Mouse (Mus musculus) CH12.LX (cell line): Measurements from ENCODE around the gene B3galt1. TPM values are rescaled to one million over a fixed set of nuclear protein-coding genes. Genes with fewer than 3 reads are reported as not detected.

ENCODE experiments used
- DNase-seq: peaks from one replicate; pipeline ENCODE4 v3.0.0-alpha.2; 2013; ENCODE audit errors: extremely low read depth
- H3K27ac ChIP-seq: 2 replicates; pipeline ENCODE4 v1.5.1; 2012; ENCODE audit warnings: low read depth, mild to moderate bottlenecking, control low read depth, moderate library complexity; ENCODE audit not compliant: insufficient read depth
- H3K27me3 ChIP-seq: replicated peaks from 2 replicates; pipeline ENCODE3; 2012; ENCODE audit warnings: inconsistent platforms
- H3K36me3 ChIP-seq, 2 experiments: replicated peaks in 1 of 2; 2 replicates each; pipeline versions ENCODE3 to v1.6.1; 2012; ENCODE audit warnings: inconsistent platforms in 1 of 2, low read length in 1 of 2, mild to moderate bottlenecking in 1 of 2, mixed read lengths in 1 of 2, moderate library complexity in 1 of 2; ENCODE audit not compliant: control insufficient read depth in 1 of 2, insufficient read depth in 1 of 2
- H3K4me1 ChIP-seq, 2 experiments: 2 replicates each; pipeline ENCODE4 v1.6.1; 2012; ENCODE audit warnings: inconsistent platforms in 1 of 2, moderate library complexity in 1 of 2; ENCODE audit not compliant: insufficient read depth in 2 of 2, control insufficient read depth in 1 of 2
- H3K4me2 ChIP-seq: 2 replicates; pipeline ENCODE4 v1.6.1; 2012; ENCODE audit warnings: low read depth, mild to moderate bottlenecking, control low read depth; ENCODE audit not compliant: poor library complexity, insufficient read depth, severe bottlenecking
- H3K4me3 ChIP-seq, 3 experiments: fragments of 150-350 bp in 1 of 3; sonication (generic) in 1 of 3; replicated peaks in 1 of 3; 2 replicates each; pipeline versions ENCODE3 to v1.5.1; 2011 to 2012; ENCODE audit warnings: low read depth in 2 of 3, low read length in 2 of 3, mild to moderate bottlenecking in 2 of 3, moderate library complexity in 2 of 3, control low read depth in 1 of 3, improper control_type of control experiment in 1 of 3, inconsistent platforms in 1 of 3, mixed read lengths in 1 of 3; ENCODE audit not compliant: poor library complexity in 1 of 3
- H3K79me2 ChIP-seq: replicated peaks from 2 replicates; pipeline ENCODE4 v1.6.1; 2012; ENCODE audit warnings: mild to moderate bottlenecking, moderate library complexity; ENCODE audit not compliant: control insufficient read depth, poor library complexity, insufficient read depth, severe bottlenecking; ENCODE audit errors: extremely low read depth
- H3K9ac ChIP-seq: 2 replicates; pipeline ENCODE4 v1.6.1; 2012; ENCODE audit warnings: low read depth, mild to moderate bottlenecking, control low read depth, moderate library complexity; ENCODE audit not compliant: insufficient read depth
- H3K9me3 ChIP-seq: replicated peaks from 2 replicates; pipeline ENCODE3; 2012; ENCODE audit warnings: low read length, inconsistent platforms, mixed read lengths
- BHLHE40 ChIP-seq: IDR thresholded peaks from 2 replicates; pipeline ENCODE4 v1.6.1; 2011; ENCODE audit warnings: mild to moderate bottlenecking, low read depth, low read length, improper control_type of control experiment
- CHD1 ChIP-seq: IDR thresholded peaks from 2 replicates; pipeline ENCODE4 v1.6.1; 2012; ENCODE audit warnings: low read depth, low read length, improper control_type of control experiment, inconsistent platforms
- CHD2 ChIP-seq: IDR thresholded peaks from 2 replicates; pipeline ENCODE4 v1.6.1; 2011; ENCODE audit warnings: low read length, improper control_type of control experiment
- E2F4 ChIP-seq: IDR thresholded peaks from 2 replicates; pipeline ENCODE4 v1.6.1; 2011; ENCODE audit warnings: low read depth, low read length, improper control_type of control experiment; ENCODE audit not compliant: insufficient replicate concordance
- EP300 ChIP-seq: IDR thresholded peaks from 2 replicates; pipeline ENCODE4 v1.6.1; 2011; ENCODE audit warnings: low read length, improper control_type of control experiment
- ETS1 ChIP-seq: conservative IDR thresholded peaks from 2 replicates; pipeline ENCODE4 v1.6.1; 2012; ENCODE audit warnings: low read depth, mild to moderate bottlenecking, inconsistent platforms, low read length, improper control_type of control experiment, moderate library complexity
- GABPA ChIP-seq: IDR thresholded peaks from 2 replicates; pipeline ENCODE4 v1.6.1; 2012; ENCODE audit warnings: low read depth, low read length, improper control_type of control experiment, inconsistent platforms; ENCODE audit not compliant: insufficient replicate concordance
- IRF4 ChIP-seq: IDR thresholded peaks from 2 replicates; pipeline ENCODE4 v1.6.1; 2014; ENCODE audit warnings: low read depth, mild to moderate bottlenecking, inconsistent platforms, low read length, improper control_type of control experiment
- JUN ChIP-seq: IDR thresholded peaks from 2 replicates; pipeline ENCODE4 v1.6.1; 2011; ENCODE audit warnings: low read depth, mild to moderate bottlenecking, low read length, improper control_type of control experiment, moderate library complexity; ENCODE audit not compliant: insufficient read depth
- MAX ChIP-seq: IDR thresholded peaks from 2 replicates; pipeline ENCODE4 v1.6.1; 2011; ENCODE audit warnings: low read length, improper control_type of control experiment
- MEF2A ChIP-seq: IDR thresholded peaks from 2 replicates; pipeline ENCODE4 v1.6.1; 2014; ENCODE audit warnings: low read depth, mild to moderate bottlenecking, inconsistent platforms, low read length, improper control_type of control experiment, borderline replicate concordance
- MYC ChIP-seq: IDR thresholded peaks from 2 replicates; pipeline ENCODE4 v1.6.1; 2011; ENCODE audit warnings: low read depth, mild to moderate bottlenecking, improper control_type of control experiment, low read length
- NELFE ChIP-seq: IDR thresholded peaks from 2 replicates; pipeline ENCODE4 v1.6.1; 2011; ENCODE audit warnings: low read depth, low read length, improper control_type of control experiment
- PAX5 ChIP-seq: IDR thresholded peaks from 2 replicates; pipeline ENCODE4 v1.6.1; 2012; ENCODE audit warnings: low read length, inconsistent platforms, mixed read lengths
- POLR2A ChIP-seq: IDR thresholded peaks from 2 replicates; pipeline ENCODE4 v1.6.1; 2011; ENCODE audit warnings: low read depth, mild to moderate bottlenecking, improper control_type of control experiment, low read length
- RAD21 ChIP-seq: IDR thresholded peaks from 2 replicates; pipeline ENCODE4 v1.6.1; 2011; ENCODE audit warnings: low read depth, mild to moderate bottlenecking, low read length, improper control_type of control experiment, moderate library complexity
- RCOR1 ChIP-seq: conservative IDR thresholded peaks from 2 replicates; pipeline ENCODE4 v1.6.1; 2012; ENCODE audit warnings: low read depth, mild to moderate bottlenecking, inconsistent platforms, low read length, improper control_type of control experiment
- SIN3A ChIP-seq: IDR thresholded peaks from 2 replicates; pipeline ENCODE4 v1.6.1; 2012; ENCODE audit warnings: low read length, improper control_type of control experiment, inconsistent platforms
- TBP ChIP-seq: conservative IDR thresholded peaks from 2 replicates; pipeline ENCODE4 v1.6.1; 2011; ENCODE audit warnings: low read depth, low read length, improper control_type of control experiment
- TCF12 ChIP-seq: IDR thresholded peaks from 2 replicates; pipeline ENCODE4 v1.6.1; 2014; ENCODE audit warnings: low read depth, mild to moderate bottlenecking, inconsistent platforms, low read length, improper control_type of control experiment
- USF2 ChIP-seq: conservative IDR thresholded peaks from 2 replicates; pipeline ENCODE4 v1.6.1; 2011; ENCODE audit warnings: low read depth, low read length, improper control_type of control experiment
- ZC3H11A ChIP-seq: IDR thresholded peaks from 2 replicates; pipeline ENCODE4 v1.6.1; 2012; ENCODE audit warnings: low read depth, mild to moderate bottlenecking, inconsistent platforms, low read length, improper control_type of control experiment
- ZKSCAN1 ChIP-seq: IDR thresholded peaks from 2 replicates; pipeline ENCODE4 v1.6.1; 2012; ENCODE audit warnings: low read depth, inconsistent platforms, low read length, improper control_type of control experiment, borderline replicate concordance
- ZMIZ1 ChIP-seq: IDR thresholded peaks from 2 replicates; pipeline ENCODE4 v1.6.1; 2012; ENCODE audit warnings: low read depth, mild to moderate bottlenecking, inconsistent platforms, low read length, improper control_type of control experiment
- dilution Hi-C: fragments of 300-500 bp; cut with MboI; formaldehyde crosslinking; loops from 2 replicates; pipeline ENCODE4 v1.14.3; 2020; ENCODE audit warnings: low sequenced_read_pairs; ENCODE audit not compliant: extremely low pct_unique_long_range_greater_than_20kb, extremely low pct_ligation_motif_present
- in situ Hi-C: fragments of 300-500 bp; cut with MboI; formaldehyde crosslinking; loops from 3 replicates; pipeline ENCODE4 v1.14.3; 2019; ENCODE audit warnings: low sequenced_read_pairs, low pct_ligation_motif_present, low pct_unique_long_range_greater_than_20kb, mixed read lengths
- polyA plus RNA-seq: library from polyadenylated mRNA; unstranded; fragments of >175 nt; gene quantifications from 2 replicates; pipeline ENCODE4 v1.2.1, GENCODE M21; 2012; ENCODE audit warnings: low read depth; ENCODE audit not compliant: insufficient read length
- total RNA-seq, 2 experiments: library from RNA; depleted of rRNA; stranded (reverse); fragments of 300-350 nt in 1 of 2; fragments of >200 nt in 1 of 2; gene quantifications; 2 replicates each; pipeline ENCODE4 v1.2.3; 2012 to 2014

The B3galt1 gene
- total and polyA plus RNA-seq, 3 experiments: not detected

GRCm38 (mm10) chr2:68020251-68020680 lies 454.6 kb downstream of the B3galt1 start:
- in situ Hi-C loops: no loop called here
- TF ChIP-seq POLR2A (no peak), E2F4 (no peak), TCF12 (no peak), SIN3A (no peak), USF2 (no peak), JUN (no peak), TBP (no peak), EP300 (no peak), BHLHE40 (no peak), CHD2 (no peak), GABPA (no peak), NELFE (no peak), ZMIZ1 (no peak), IRF4 (no peak), RAD21 (no peak), MAX (no peak), MEF2A (no peak)
- dilution Hi-C loops: no loop called here

GRCm38 (mm10) chr2:68021541-68022152 lies 456.0 kb downstream of the B3galt1 start:
- DNase-seq: no peak
- no peaks in the 10 kb centered on the region for H3K79me2 ChIP-seq
- H3K27me3 ChIP-seq: no peaks in the 10 kb centered on the region
- no peak overlapping the region for H3K4me2 ChIP-seq
- in situ Hi-C loops: no loop called here
- H3K27ac ChIP-seq: no peak overlapping the region
- H3K9me3 ChIP-seq: peaks cover 49% of the 10 kb centered on the region
- no peak overlapping the region for H3K9ac ChIP-seq
- no peaks in the 10 kb centered on the region for H3K4me1 ChIP-seq
- TF ChIP-seq ZKSCAN1 (no peak), GABPA (no peak), TCF12 (no peak), ETS1 (no peak), JUN (no peak), ZC3H11A (no peak), MYC (no peak), CHD1 (no peak), PAX5 (no peak), RCOR1 (no peak)
- TF ChIP-seq, all 38 proteins: peak for 0
- dilution Hi-C loops: no loop called here
- no peaks in the 10 kb centered on the region for H3K36me3 ChIP-seq
- no peak overlapping the region for H3K4me3 ChIP-seq

More at GRCm38 (mm10) chr2:68020251-68020680, 454.6 kb downstream of the B3galt1 start:
- no peak overlapping the region for H3K4me3 ChIP-seq
- no peak overlapping the region for H3K9ac ChIP-seq
- H3K79me2 ChIP-seq: no peaks in the 10 kb centered on the region
- H3K9me3 ChIP-seq: peaks cover 48% of the 10 kb centered on the region
- no peaks in the 10 kb centered on the region for H3K4me1 ChIP-seq
- H3K27ac ChIP-seq: no peak overlapping the region
- no peaks in the 10 kb centered on the region for H3K27me3 ChIP-seq
- no peak overlapping the region for H3K4me2 ChIP-seq
- no peaks in the 10 kb centered on the region for H3K36me3 ChIP-seq
- no peak for DNase-seq
